Mouse (Mus musculus) cerebellum, adult 2 months (tissue): ENCODE measurements around the gene Tomm20.

Source experiments
- CTCF ChIP-seq: fragments of 200-500 bp; IDR thresholded peaks from 2 replicates; pipeline ENCODE4 v1.5.1; 2011; ENCODE audit warnings: low read depth, mild to moderate bottlenecking, control low read depth, low read length, moderate library complexity, borderline replicate concordance; ENCODE audit not compliant: insufficient read depth
- POLR2A ChIP-seq: fragments of 200-500 bp; IDR thresholded peaks from 2 replicates; pipeline ENCODE4 v1.6.1; 2011; ENCODE audit warnings: low read length, control low read depth, borderline replicate concordance; ENCODE audit not compliant: insufficient read depth

DNA sequence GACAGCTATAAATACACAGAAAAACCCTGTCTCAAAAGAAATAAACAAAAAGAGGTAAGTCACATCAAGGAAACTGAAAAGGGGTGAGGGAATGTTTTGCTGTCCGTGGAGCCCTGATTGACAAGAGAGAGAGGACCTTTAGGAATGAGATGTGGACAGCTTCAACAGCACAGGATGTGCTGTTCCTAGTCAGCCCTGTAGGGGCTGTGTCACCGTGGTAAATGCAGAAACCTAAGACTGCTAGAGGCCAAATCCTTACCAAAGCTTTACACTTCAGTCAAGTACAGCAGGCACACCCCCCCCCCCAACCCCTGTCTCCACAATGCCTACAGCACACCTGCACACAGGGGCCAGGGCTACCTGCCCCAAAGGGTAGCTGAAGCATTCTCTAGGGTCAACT lies 13.9 kb downstream of the Tomm20 start:
- TF ChIP-seq CTCF (no peak), POLR2A (no peak)
